Mouse (Mus musculus): ENCODE measurements around the gene Eid2b.

DNA sequence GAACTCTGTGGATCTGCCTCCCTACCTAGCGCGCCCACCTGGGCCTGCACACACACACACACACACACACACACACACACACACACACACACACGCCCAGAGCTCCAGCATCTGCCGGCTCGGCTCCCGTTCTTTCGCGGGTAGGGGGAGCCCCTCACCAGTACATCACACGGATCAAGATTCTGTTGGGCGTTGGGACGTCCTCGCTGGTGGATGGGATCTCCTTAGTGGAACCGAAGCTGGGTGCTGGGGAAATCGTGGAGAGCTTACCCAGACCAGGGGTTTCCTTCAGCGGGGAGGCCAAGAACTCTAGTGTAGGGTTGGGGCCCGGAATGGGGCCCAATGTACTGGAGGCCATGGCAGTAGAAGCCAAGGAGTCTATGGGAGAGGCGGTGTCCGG is 12.6 kb downstream of the Eid2b start:
- TF ChIP-seq EP300 (IDR thresholded peaks at IDR 0.05; ENCODE audit: low read length) = no peak
- no peak for TF ChIP-seq POLR2AphosphoS2 (IDR thresholded peaks at IDR 0.05; ENCODE audit: low read depth, low read length)
- TF ChIP-seq MEF2A (IDR thresholded peaks at IDR 0.05; ENCODE audit: borderline replicate concordance, low read depth, low read length) = no peak
- no peak for TF ChIP-seq RCOR1 (conservative IDR thresholded peaks at IDR 0.05; ENCODE audit: low read depth, low read length)
- no peak for TF ChIP-seq ZNF384 (IDR thresholded peaks at IDR 0.05; ENCODE audit: low read depth, low read length)
- no peak for TF ChIP-seq NRF1 (IDR thresholded peaks at IDR 0.05; ENCODE audit: low read depth, low read length)
- TF ChIP-seq GABPA (IDR thresholded peaks at IDR 0.05; ENCODE audit: insufficient replicate concordance, low read depth, low read length) = no peak
- TF ChIP-seq ZC3H11A (IDR thresholded peaks at IDR 0.05; ENCODE audit: low read depth, low read length) = no peak
- no peak for TF ChIP-seq USF1 (IDR thresholded peaks at IDR 0.05; ENCODE audit: low read depth, low read length)
- TF ChIP-seq NELFE (IDR thresholded peaks at IDR 0.05; ENCODE audit: low read depth, low read length) = no peak
- TF ChIP-seq MXI1 (IDR thresholded peaks at IDR 0.05; ENCODE audit: low read depth, low read length) = no peak
- TF ChIP-seq CHD2 (IDR thresholded peaks at IDR 0.05; ENCODE audit: low read length) = no peak
- TF ChIP-seq CTCF (conservative IDR thresholded peaks at IDR 0.05 in 1 of 2, IDR thresholded peaks at IDR 0.05 in 1 of 2; ENCODE audit: low read depth in 2 of 2, low read length in 2 of 2) = no peak

Data from CH12.LX (cell line).